Mouse (Mus musculus): ENCODE measurements at regions not wholly inside any gene's neighbourhood (a gene's known extent, or its start where the extent isn't known, plus 50 kb on each side); places are given as distances from the start of the nearest gene placed in this dataset.

- TF ChIP-seq MAFK (IDR thresholded peaks at IDR 0.05; ENCODE audit: insufficient replicate concordance, low read length) (no peak), USF2 (conservative IDR thresholded peaks at IDR 0.05; ENCODE audit: low read depth, low read length) (no peak), CTCF (conservative IDR thresholded peaks at IDR 0.05 in 1 of 2, IDR thresholded peaks at IDR 0.05 in 1 of 2; ENCODE audit: low read depth in 2 of 2, low read length in 2 of 2) (no peak)
Observed at GRCm38 (mm10) chr4:75838619-75839018, 560.5 kb upstream of the Dmac1 start.

All from CH12.LX (cell line).